Mouse (Mus musculus) bone marrow macrophage, adult 2 months (primary cell): Measurements from ENCODE around the gene Ndrg4.

Experiments
- CTCF ChIP-seq: IDR thresholded peaks from 2 replicates; pipeline ENCODE4 v1.5.1; 2012; ENCODE audit warnings: low read depth, mild to moderate bottlenecking, low read length, moderate library complexity
- POLR2A ChIP-seq: IDR thresholded peaks from 2 replicates; pipeline ENCODE4 v1.6.1; 2012; ENCODE audit warnings: mild to moderate bottlenecking, low read depth, low read length, borderline replicate concordance

DNA sequence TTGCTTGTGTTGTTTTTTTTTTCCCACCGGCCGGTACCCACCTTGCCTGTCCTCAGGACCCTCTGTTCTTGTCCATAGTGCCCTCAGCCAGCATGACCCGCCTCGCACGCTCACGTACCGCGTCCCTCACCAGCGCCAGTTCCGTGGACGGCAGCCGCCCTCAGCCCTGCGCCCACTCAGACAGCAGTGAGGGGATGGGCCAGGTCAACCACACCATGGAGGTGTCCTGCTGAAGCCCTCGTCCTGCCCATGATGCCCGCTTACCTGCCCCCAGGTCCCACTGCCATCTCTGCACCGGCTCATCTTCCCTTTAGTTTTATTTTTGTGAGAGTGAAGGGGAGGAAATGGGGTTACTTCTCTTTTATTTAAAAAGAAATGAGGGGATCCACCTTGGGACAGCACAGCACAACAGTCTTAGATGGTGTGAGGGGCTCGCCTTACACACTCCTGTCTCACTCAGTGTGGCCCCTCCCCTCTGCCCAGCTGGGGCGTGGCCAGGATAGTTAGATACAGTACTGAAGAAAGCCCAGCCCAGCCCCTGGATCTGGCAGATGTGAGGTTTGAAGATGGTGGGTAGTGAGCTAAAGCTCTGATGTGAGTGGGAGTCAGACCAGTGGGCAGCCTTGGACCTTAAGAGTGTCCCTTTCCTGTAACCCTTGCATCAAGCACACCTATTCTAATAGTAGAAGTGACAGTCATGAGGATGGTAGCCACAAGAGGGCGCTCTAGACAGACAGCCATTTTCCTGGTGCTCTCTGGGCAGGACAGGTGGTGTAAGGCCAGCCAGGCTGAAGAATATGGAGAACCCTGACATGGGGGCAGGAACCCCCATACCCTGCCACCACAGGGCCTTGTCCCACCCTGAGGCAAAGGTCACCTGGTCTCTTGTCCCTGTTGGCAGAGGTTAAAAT, 36.6 kb downstream of the Ndrg4 start:
- TF ChIP-seq CTCF, result peak; percentile 92
- TF ChIP-seq POLR2A, result no peak
